Mouse (Mus musculus) liver, embryonic 14.5 days (tissue): Measurements from ENCODE around the gene Esrra.

Experiments used
- CTCF ChIP-seq: IDR thresholded peaks from 2 replicates; pipeline ENCODE4 v1.5.1; 2016; ENCODE audit warnings: antibody characterized with exemption, low read depth, control low read depth
- EP300 ChIP-seq: IDR thresholded peaks from 2 replicates; pipeline ENCODE4 v1.6.1; 2016; ENCODE audit warnings: antibody characterized with exemption, low read depth

- TF ChIP-seq EP300 (no peak), CTCF (no peak)
Measured at GRCm38 (mm10) chr19:6914540-6914939, 7.1 kb downstream of the Esrra start.
